Mouse (Mus musculus): ENCODE measurements around the gene Eif2ak4.

The Eif2ak4 gene

DNA sequence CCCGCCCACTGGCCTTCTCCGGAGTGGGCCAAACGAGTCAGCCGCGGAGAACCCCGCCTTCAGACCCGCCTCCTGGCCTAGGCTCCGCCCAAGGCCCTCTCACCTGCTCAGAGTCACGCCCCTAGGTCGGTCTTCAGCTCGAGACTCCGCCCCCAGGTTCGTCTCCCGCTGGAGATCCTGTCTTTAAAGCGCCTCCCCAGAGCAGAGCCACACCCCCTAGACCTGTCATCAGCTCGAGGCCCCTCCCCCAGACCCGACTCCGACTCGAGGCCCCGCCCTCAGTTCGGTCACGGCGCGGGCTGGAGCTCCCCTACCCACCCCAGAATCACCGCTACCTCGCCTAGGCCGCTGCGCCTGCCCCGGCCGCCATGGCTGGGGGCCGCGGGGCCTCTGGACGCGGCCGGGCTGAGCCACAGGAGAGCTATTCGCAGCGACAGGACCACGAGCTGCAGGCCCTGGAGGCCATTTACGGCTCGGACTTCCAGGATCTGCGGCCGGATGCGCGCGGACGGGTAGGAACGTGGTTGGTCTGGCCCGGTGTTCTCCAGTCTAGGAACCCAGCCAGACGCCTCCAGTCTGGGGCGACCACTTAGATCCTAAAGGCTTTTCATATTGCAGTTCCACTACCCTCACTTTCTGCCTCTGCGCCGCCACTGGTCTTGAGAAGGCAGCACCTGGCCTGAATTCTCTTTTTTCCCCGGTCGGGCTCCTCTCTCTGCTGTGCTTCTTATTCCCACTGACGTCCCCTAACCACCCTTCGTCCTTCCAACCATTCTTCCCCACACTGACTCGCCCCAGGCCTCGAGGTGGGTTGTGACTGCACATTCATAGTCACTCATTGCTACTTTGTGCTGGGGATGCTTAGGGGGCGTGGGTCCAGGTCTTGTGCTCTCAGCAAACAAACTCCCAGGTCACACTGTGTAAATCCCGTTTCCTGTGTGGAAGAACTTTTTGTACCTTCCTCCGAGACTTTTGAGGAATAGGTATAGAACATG, at the start of gene Eif2ak4:
Gene Eif2ak4, plus strand, starts transcription at position 278 of the 995 bp plus-strand sequence.
- in situ Hi-C loops (cut with MboI; ENCODE audit: low sequenced_read_pairs): no loop called here

DNA sequence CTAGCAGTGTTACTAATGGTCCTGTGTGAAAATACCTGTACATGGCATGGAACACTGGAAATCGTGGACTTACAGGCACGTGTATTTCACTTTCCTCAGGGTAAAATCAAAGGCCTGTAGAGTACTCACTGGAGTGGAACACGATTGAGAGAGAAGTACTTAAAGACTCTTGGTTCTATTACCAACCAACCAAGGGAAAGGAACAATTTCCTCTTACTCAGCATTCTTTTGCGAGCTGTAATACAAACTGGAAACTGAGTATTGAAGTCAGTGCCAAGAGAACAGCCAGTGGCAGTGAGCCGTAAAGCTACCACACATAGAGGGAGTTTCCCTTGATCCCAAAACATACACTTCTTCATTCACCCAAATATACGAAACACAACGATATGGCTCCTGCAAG, 47.1 kb upstream of the Eif2ak4 start:
- in situ Hi-C loops (cut with MboI; ENCODE audit: low sequenced_read_pairs): no loop called here

DNA sequence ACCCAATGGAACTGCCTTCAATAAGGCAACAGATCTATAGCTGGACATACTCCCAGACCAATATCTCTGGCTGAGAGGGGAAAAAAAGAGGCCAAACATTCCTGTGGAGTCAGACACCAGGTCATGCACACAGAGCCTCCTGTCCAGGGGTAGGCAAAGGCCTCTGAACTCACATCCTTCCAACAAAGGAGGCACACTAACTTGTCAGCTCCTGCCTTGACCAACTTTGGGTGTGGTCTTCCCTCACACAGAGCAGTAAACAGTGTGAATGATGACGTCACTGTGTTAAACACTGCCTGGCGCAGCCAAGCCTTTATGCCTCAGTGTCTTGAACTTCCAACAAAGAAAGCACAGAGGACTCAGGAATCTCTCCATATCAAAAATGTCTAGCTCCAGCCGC, 44.5 kb upstream of the Eif2ak4 start:
- in situ Hi-C loops (cut with MboI; ENCODE audit: low sequenced_read_pairs): no loop called here

DNA sequence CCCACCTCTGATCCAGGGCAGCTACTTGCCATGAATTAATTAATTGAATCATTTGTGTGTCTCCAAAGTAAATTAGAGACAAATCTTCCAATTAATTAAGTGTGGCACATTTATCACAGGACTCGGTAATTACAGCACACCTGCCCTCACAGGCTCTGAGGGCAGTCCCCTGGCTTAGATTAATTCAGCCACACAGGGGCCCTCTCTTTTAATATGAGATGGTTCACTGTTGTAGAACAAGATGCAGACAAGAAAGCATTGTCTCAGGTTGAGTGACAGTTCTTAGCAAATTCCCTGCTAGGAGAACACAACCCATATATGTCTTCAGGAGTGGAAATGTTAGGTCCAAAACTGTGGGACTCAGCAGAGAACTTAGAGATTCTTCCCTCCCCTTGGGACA, 42.9 kb upstream of the Eif2ak4 start:
- in situ Hi-C loops (cut with MboI; ENCODE audit: low sequenced_read_pairs): no loop called here

DNA sequence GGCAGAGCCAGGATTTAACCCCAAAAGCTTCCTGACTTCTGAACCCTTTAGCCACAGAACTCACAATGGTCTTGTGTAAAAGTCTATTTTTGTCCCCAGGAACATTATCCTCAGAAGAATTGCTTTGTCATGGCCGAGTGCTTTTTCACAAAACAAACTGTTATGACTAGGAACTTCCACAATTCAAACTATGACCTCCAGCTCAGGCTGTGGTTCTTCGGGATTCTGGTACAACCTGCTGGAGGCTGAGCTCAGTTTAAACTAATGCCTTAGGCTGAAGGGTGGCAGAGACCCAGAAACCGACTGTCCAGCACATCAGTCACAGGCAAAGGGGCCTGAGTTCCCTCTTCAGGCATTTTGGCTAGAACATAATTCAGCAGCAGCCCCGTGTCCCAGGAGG, 34.9 kb upstream of the Eif2ak4 start:
- in situ Hi-C loops (cut with MboI; ENCODE audit: low sequenced_read_pairs): no loop called here

DNA sequence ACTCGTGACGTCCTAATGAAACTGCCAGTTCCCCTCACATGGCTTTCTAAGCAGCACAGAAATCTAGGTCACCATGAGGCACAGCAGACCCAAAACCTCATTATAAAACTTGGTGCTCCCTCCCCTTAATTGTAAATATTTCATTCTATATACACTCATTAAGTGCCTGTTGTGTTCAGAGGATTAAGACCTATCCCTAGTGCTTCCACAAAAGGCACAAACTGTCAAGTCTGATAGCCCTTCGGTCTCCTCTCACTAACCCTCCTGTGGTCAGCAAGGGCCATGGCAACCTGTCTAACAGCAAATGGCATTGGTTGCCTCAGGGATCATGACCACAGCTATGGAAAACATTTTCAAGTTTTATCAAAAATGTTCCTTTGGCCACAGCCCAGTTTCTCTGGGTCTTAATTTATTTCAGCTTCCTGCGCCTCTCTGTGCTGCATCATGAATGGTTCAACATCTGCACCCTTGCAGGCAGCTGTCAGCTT, 34.5 kb upstream of the Eif2ak4 start:
- in situ Hi-C loops (cut with MboI; ENCODE audit: low sequenced_read_pairs): no loop called here

DNA sequence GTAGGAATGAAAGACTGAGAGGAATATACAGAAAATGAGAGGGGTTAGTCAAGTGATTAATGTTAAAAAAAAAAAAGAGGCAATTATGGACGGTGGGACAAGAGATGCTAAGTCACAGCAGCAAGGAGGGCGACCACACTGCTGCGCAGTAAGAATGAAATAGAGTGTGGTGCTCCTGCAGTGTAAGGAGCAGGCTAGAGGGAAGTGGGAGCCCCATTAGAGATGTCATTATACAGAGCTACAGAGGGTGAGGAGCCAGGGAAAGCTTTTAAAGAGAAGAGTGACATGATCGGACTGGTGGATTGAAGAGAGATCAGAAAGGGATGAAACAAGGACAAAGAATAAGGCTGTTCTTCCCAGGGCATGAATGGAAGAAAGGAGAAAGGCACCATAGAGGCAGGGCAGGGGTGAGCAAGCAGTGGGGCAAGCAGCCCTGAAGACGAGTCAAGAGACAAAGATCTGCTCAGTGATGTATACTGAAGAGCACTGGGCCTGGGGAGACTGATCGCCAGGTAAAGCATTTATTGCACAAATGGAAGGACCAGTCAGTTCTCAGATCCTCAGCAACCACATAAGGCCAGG, 33.2 kb upstream of the Eif2ak4 start:
- in situ Hi-C loops (cut with MboI; ENCODE audit: low sequenced_read_pairs): no loop called here

DNA sequence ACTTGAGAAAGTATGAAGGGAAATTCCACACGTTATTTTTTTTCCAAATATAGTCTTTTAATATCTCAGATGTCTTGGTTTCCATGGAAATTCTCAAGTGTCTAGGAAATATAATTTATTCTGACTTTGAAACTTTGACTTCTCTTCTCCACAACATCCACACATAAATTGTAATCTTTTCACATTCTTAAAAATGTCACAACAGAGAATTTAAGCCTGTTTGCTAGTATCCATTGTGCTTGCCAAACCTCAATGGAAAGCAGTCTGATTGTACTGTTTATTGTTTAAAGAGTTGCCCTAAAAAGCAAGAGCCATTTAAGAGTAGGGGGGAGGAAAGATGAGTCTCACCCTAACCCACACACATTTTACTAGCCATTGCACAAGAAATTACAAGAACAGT, 16.6 kb upstream of the Eif2ak4 start:
- in situ Hi-C loops (cut with MboI; ENCODE audit: low sequenced_read_pairs): no loop called here

DNA sequence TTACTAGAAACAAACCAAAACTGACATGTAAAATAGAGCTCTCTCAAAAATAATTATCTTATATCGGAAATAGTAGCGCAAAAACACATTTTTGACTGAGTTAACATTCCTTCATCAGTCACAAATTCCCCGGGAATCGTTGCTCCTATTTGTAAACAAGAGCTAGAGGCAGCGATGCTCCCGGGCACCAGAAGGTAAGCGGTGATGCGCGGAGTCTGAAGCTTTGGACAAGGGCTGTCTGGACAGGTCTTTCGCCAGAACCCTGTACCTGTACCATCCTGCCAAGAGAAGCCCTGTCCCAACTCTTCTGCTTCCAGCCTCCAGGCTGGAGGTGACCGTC, 15.9 kb upstream of the Eif2ak4 start:
- in situ Hi-C loops (cut with MboI; ENCODE audit: low sequenced_read_pairs): no loop called here

DNA sequence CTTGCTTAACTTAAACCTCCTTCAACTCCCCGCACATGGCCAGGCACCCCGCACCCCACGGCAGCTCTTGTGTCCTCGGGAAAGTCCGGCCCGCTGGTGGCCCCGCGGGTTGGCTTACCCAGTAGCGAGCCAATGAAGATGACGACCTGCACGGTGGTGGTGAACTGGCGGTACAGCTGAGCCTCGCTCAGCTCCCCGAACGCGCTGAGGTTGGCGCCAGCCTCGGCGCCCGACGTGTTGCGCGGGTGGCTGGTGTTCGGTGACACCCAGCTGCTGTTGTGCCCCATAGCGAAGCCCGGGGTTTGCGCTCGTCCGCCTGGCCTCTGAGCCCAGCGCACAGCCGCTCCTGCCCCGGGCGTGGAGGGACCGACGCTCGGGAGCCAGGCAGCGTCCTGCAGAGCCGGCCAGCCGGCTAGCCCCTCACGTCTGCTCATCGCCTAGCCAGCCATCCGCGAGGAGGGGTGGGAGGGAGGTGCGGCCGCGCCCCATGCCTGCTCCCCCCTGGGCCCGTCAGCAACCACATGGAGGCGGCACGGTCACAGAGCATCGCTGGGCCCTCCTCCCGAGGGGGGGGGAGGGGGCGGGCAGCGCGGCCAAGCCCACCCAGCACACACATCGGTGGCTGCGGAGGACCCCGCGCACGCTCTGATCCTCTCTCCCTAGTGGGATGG, 15.4 kb upstream of the Eif2ak4 start, which contains the start of gene Gpr176:
Gene Gpr176, minus strand, starts transcription at position 519 of the 671 bp plus-strand sequence.
- in situ Hi-C loops (cut with MboI; ENCODE audit: low sequenced_read_pairs): no loop called here

DNA sequence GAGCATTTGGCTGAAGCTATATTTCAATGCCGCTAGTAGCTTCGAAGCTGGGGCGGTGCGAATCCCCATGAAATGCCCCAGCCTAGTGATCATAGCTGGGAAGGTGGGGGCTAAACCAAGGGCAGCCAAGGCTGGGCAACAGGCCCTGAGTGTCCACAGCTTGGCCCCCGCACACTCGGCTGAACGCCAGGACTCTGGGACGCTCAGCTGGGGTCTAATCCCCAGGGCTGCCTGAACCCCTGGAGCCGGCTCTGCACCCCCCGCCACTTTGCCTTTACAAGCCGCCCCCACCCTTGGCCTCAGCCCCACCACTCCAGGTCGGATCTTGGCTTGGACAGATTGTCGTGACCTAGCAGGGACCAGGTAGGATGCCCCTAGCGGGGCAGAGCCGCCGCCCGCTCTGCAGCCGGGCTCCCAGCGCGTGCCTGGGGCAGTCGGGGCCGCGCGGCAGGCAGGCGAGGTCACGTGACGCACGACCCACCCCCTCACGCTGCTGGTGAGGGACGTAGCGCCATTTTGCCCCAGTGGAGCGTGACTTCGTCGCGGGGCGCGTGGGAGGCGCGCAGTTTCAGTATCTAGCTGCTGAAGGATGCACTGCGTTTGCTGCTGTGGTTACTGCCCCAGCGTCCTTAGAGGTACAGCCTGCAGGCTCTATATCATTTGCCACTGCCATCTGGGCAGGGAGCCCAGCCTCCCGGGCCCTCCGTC, 14.7 kb upstream of the Eif2ak4 start:
- in situ Hi-C loops (cut with MboI; ENCODE audit: low sequenced_read_pairs): no loop called here

DNA sequence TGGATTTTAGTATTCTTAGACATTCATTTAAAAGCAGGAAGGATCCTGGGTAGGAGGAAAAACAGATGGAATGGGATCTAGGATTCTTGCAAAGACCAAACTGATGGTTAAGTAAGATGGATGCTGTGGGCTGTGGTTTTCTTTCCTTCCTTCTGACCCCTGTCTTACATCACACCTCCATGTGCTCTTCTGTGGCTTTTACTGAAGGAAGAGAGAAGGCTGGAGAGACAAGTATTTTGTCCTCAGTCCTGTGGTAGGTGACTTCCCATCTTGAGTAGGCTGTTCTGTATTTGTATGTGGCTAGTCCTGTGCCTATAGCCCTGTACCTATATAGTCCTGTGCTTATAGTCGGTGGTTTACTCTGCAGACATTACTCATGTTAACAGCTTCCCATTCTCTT, 12.9 kb upstream of the Eif2ak4 start:
- in situ Hi-C loops (cut with MboI; ENCODE audit: low sequenced_read_pairs): no loop called here

DNA sequence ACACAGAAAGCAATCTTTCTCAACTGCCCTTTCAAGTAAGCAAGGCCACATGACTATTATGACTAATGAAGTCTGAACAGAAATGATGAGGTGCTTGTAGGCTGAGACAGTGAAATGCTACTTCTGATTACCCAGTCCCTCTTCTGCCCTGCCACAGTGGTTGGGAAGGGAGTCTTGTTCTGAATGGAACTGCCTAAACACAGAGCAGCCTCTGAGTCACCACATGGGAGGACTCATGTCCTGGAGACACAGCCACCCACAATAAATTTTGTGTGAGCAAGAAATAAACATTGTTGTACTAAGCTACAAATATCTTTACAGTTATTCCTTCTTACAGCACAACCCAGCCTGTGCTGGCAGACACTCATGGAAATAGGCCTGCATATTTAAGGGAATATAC, 12.5 kb upstream of the Eif2ak4 start:
- in situ Hi-C loops (cut with MboI; ENCODE audit: low sequenced_read_pairs): no loop called here

DNA sequence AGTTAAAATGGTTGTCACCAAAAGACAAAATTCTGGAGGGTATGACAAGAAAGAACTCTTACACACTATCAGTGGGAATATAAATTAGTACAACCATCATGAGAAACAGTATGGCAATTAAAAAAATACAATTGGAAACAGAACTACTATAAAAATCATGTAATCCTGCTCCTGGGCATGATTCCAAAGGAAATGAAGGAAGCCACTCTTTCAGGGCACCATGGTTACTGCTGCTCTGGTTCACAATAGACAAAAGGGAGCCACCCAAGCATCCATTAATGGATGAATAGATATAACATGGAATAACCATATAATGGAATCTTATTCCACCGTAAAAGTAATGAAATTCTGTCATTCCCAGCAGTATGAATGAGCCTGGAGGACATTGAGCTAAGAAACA, 8.7 kb upstream of the Eif2ak4 start:
- in situ Hi-C loops (cut with MboI; ENCODE audit: low sequenced_read_pairs): no loop called here

DNA sequence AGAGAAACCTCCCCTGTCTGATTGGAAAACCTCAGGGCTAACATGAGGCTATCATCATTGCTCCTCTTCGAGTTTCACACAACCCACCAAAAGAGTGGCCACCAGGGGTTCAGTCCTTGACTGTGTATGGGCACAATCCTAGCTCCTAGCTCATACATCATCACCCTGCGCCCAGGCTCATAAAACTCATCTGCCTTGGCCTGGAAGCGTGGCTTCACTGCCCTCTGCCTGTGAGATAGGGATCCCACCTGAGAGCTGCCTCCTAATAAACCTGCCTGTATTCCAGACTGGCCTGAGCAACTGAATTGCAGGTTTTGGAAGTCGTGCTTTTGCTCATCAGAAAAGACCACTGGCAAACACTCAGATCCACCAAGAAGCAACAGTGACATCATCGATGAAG, 5.0 kb upstream of the Eif2ak4 start:
- in situ Hi-C loops (cut with MboI; ENCODE audit: low sequenced_read_pairs): no loop called here

DNA sequence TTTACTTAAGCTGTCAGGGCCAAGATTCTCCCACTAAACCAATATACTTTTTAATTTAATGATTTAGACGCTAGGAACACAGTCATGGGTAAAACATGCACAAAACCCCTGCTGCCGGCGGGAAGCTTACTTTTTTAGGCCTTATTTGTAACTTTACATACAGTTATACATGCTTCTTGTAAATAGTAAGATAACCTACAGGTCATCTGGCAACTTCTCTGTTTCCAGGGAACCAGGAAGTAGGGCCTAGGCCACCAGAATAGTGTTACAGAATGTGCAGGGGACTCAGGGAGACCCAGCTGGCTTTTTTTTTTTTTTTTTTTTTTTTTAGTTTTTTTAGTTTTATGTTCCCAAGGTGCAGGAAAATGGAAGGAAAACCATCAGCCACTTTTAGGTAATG, 1.2 kb downstream of the Eif2ak4 start:
- in situ Hi-C loops (cut with MboI; ENCODE audit: low sequenced_read_pairs): no loop called here

DNA sequence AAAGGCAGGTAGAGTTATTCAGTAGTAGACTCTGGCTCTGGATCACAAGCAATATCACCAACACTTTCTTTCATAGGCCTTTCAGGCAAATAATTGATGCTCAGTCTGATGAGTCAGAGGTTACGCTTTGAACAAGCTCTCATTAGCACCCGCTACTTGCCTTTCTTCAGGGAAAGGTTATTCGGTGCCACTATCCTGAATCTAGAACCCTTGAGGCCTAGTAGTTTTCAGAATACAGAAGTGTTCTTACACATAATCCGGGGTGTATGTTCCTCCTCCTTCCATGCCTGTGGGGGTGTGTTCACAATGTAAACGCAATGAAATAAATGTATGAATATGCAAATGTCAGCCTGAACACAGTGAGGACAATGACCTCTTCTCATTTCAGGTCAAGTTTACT, 1.7 kb downstream of the Eif2ak4 start:
- in situ Hi-C loops (cut with MboI; ENCODE audit: low sequenced_read_pairs): no loop called here

DNA sequence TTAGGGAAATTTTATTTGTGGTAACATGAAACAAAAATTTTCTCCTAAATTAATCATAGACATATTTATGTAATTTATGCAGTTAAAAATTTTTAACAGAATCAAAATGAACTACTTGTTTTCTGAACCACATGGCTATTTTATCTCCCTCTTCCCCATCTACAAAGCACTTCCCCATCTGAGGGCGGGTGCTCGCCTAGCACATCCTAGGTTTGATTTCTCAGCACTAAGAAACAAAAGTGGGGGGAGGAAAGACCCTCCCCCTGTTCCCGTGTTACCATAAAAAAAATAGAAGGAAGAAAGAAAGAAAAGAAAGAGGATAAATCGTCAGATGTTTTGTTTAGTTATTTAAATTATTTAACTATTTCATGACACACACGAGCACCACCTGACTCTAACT, 2.8 kb downstream of the Eif2ak4 start:
- in situ Hi-C loops (cut with MboI; ENCODE audit: low sequenced_read_pairs): no loop called here

DNA sequence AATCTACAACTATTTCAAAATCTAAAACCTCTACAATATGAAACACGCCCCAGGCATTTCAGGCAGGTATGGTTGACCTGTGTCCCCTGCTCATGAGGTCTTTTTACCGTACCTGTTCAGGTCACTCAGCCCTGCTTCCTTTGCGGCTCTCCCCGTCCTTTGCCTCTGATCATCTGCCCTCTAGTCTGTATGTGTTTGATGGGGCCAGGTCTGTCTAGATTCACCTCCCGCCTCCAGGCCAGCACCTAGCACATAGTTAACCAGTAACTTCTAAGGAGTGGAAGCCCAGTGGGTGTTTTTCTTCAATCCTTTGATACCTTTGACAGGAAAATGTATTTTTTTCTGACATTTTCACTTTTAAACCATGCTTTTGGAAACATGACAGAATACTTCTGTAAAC, 11.3 kb downstream of the Eif2ak4 start:
- in situ Hi-C loops (cut with MboI; ENCODE audit: low sequenced_read_pairs): no loop called here

DNA sequence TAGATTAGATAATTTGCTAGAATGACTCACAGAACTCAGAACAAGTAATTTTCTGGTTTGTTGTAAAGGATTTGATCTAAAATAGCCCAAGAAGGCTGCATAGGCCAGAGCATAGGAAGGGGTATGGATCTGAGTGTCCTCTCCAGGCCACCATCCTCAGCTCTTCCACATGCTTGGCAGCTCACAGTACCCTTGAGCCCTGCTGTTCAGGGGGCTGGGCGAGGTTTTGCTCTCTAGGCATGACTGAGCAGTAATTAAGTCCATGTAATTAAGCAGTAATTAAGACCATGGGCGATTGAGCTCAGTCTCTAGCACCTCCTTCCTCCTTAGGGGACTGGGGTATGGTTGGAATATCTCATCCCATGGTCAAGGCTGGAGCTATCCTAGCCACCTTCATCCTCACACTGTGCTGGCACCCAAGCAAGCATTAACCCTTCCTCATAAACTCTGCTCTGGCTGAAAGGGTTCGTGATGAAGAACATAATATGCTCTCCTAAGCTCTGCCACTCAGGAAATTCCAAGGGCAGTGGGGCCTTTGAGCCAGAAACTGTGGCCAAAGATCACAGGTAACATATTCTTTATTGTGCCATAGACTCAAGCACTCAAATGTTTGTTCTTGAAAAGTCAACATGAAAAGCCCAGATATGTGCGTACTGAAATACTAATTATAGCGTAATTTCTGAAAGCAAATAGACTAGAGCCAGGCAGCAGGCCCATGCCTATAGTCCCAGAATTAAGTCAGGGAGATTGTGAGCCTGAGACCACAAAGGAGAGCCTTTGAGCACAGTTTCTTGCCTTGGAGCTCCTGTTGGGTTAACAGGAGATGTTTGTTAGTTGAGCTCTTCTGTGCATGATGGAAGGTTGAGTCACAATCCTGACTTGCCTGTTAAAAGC, 13.7 kb downstream of the Eif2ak4 start:
- in situ Hi-C loops (cut with MboI; ENCODE audit: low sequenced_read_pairs): no loop called here

All from CH12F3 (cell line).